Mouse (Mus musculus): ENCODE results near the gene Dis3l2. TPM values are rescaled to one million over a fixed set of nuclear protein-coding genes. Genes with fewer than 3 reads are reported as not detected.

Gene Dis3l2
- polyA plus RNA-seq, 1 experiment from 2014 or later, result 23.0 TPM

GRCm38 (mm10) chr1:86913896-86914295, 210.3 kb downstream of the Dis3l2 start:
- no peak overlapping the region for H3K4me2 ChIP-seq (ENCODE audit: low read length)
- no peaks in the 10 kb centered on the region for H3K9me3 ChIP-seq (ENCODE audit: control insufficient read depth, low read length)
- H3K4me3 ChIP-seq (ENCODE audit: low read depth, low read length), result no peak overlapping the region
- no peaks in the 10 kb centered on the region for H3K36me3 ChIP-seq (ENCODE audit: control insufficient read depth, insufficient read depth, low read length)
- no peak overlapping the region for H3K9ac ChIP-seq (ENCODE audit: low read length)
- DNase-seq (ENCODE audit: low spot score), result no peak
- no peaks in the 10 kb centered on the region for H3K27me3 ChIP-seq (replicated peaks; ENCODE audit: control insufficient read depth, insufficient read depth, low read length)
- H3K4me1 ChIP-seq (replicated peaks; ENCODE audit: control insufficient read depth, insufficient read depth, low read length), result no peaks in the 10 kb centered on the region
- 91% methylated on average over 3 of the region's 3 CpGs for WGBS
- no peak for ATAC-seq (replicated peaks; ENCODE audit: low FRiP score, low TSS enrichment, low read depth)
- no peak overlapping the region for H3K27ac ChIP-seq (ENCODE audit: low read depth)

- Histone ChIP-seq H3K4me3 (ENCODE audit: low read depth, low read length) (no peak overlapping the region), H3K27ac (ENCODE audit: low read depth) (no peak overlapping the region), H3K4me1 (replicated peaks; ENCODE audit: control insufficient read depth, insufficient read depth, low read length) (no peaks in the 10 kb centered on the region), H3K9me3 (ENCODE audit: control insufficient read depth, low read length) (no peaks in the 10 kb centered on the region), H3K9ac (ENCODE audit: low read length) (no peak overlapping the region), H3K27me3 (replicated peaks; ENCODE audit: control insufficient read depth, insufficient read depth, low read length) (no peaks in the 10 kb centered on the region), H3K4me2 (ENCODE audit: low read length) (no peak overlapping the region), H3K36me3 (ENCODE audit: control insufficient read depth, insufficient read depth, low read length) (no peaks in the 10 kb centered on the region)
- DNase-seq (ENCODE audit: low spot score), result no peak
- WGBS, result 91% methylated on average over 2 of the region's 2 CpGs
- ATAC-seq (replicated peaks; ENCODE audit: low FRiP score, low TSS enrichment, low read depth), result no peak
Measured at GRCm38 (mm10) chr1:86914697-86915096, 211.1 kb downstream of the Dis3l2 start.

- Histone ChIP-seq H3K27me3 (replicated peaks; ENCODE audit: control insufficient read depth, insufficient read depth, low read length) (no peaks in the 10 kb centered on the region), H3K36me3 (ENCODE audit: control insufficient read depth, insufficient read depth, low read length) (no peaks in the 10 kb centered on the region), H3K27ac (ENCODE audit: low read depth) (no peak overlapping the region), H3K4me1 (replicated peaks; ENCODE audit: control insufficient read depth, insufficient read depth, low read length) (no peaks in the 10 kb centered on the region), H3K4me2 (ENCODE audit: low read length) (no peak overlapping the region), H3K9ac (ENCODE audit: low read length) (no peak overlapping the region), H3K9me3 (ENCODE audit: control insufficient read depth, low read length) (no peaks in the 10 kb centered on the region), H3K4me3 (ENCODE audit: low read depth, low read length) (no peak overlapping the region)
- ATAC-seq (replicated peaks; ENCODE audit: low FRiP score, low TSS enrichment, low read depth) (no peak), DNase-seq (ENCODE audit: low spot score) (no peak)
- WGBS, result 81% methylated on average over 8 of the region's 8 CpGs
Measured at GRCm38 (mm10) chr1:86916355-86916984, 212.9 kb downstream of the Dis3l2 start.

GRCm38 (mm10) chr1:86925776-86926175, 222.2 kb downstream of the Dis3l2 start:
- no peak for ATAC-seq (replicated peaks; ENCODE audit: low FRiP score, low TSS enrichment, low read depth)
- no peaks in the 10 kb centered on the region for H3K4me1 ChIP-seq (replicated peaks; ENCODE audit: control insufficient read depth, insufficient read depth, low read length)
- peaks cover 3% of the 10 kb centered on the region; the same call in 1 of the 2 replicates for H3K36me3 ChIP-seq (ENCODE audit: control insufficient read depth, insufficient read depth, low read length)
- no peaks in the 10 kb centered on the region for H3K27me3 ChIP-seq (replicated peaks; ENCODE audit: control insufficient read depth, insufficient read depth, low read length)
- 67% methylated on average over 5 of the region's 5 CpGs for WGBS
- no peak overlapping the region for H3K4me3 ChIP-seq (ENCODE audit: low read depth, low read length)
- no peak overlapping the region for H3K27ac ChIP-seq (ENCODE audit: low read depth)
- H3K9ac ChIP-seq (ENCODE audit: low read length), result no peak overlapping the region
- DNase-seq (ENCODE audit: low spot score), result no peak
- H3K9me3 ChIP-seq (ENCODE audit: control insufficient read depth, low read length), result no peaks in the 10 kb centered on the region
- no peak overlapping the region for H3K4me2 ChIP-seq (ENCODE audit: low read length)

GRCm38 (mm10) chr1:86931606-86932379, 228.2 kb downstream of the Dis3l2 start:
- no peaks in the 10 kb centered on the region for H3K9me3 ChIP-seq (ENCODE audit: control insufficient read depth, low read length)
- no peak for ATAC-seq (replicated peaks; ENCODE audit: low FRiP score, low TSS enrichment, low read depth)
- no peak overlapping the region for H3K9ac ChIP-seq (ENCODE audit: low read length)
- peaks cover 6% of the 10 kb centered on the region; the same call in 1 of the 2 replicates for H3K36me3 ChIP-seq (ENCODE audit: control insufficient read depth, insufficient read depth, low read length)
- H3K4me1 ChIP-seq (replicated peaks; ENCODE audit: control insufficient read depth, insufficient read depth, low read length), result no peaks in the 10 kb centered on the region
- 88% methylated on average over 4 of the region's 4 CpGs for WGBS
- H3K4me2 ChIP-seq (ENCODE audit: low read length), result no peak overlapping the region
- H3K27me3 ChIP-seq (replicated peaks; ENCODE audit: control insufficient read depth, insufficient read depth, low read length), result no peaks in the 10 kb centered on the region
- no peak for DNase-seq (ENCODE audit: low spot score)
- no peak overlapping the region for H3K4me3 ChIP-seq (ENCODE audit: low read depth, low read length)
- no peak overlapping the region for H3K27ac ChIP-seq (ENCODE audit: low read depth)

GRCm38 (mm10) chr1:86932810-86933209, 229.2 kb downstream of the Dis3l2 start:
- no peaks in the 10 kb centered on the region for H3K27me3 ChIP-seq (replicated peaks; ENCODE audit: control insufficient read depth, insufficient read depth, low read length)
- H3K27ac ChIP-seq (ENCODE audit: low read depth), result no peak overlapping the region
- H3K36me3 ChIP-seq (ENCODE audit: control insufficient read depth, insufficient read depth, low read length), result peaks cover 6% of the 10 kb centered on the region; the same call in 1 of the 2 replicates
- no peak for ATAC-seq (replicated peaks; ENCODE audit: low FRiP score, low TSS enrichment, low read depth)
- no peak overlapping the region for H3K4me3 ChIP-seq (ENCODE audit: low read depth, low read length)
- no peak for DNase-seq (ENCODE audit: low spot score)
- H3K9ac ChIP-seq (ENCODE audit: low read length), result no peak overlapping the region
- no peak overlapping the region for H3K4me2 ChIP-seq (ENCODE audit: low read length)
- H3K4me1 ChIP-seq (replicated peaks; ENCODE audit: control insufficient read depth, insufficient read depth, low read length), result no peaks in the 10 kb centered on the region
- WGBS, result 83% methylated on average over 4 of the region's 4 CpGs
- no peaks in the 10 kb centered on the region for H3K9me3 ChIP-seq (ENCODE audit: control insufficient read depth, low read length)

GRCm38 (mm10) chr1:86933656-86934055, 230.0 kb downstream of the Dis3l2 start:
- DNase-seq (ENCODE audit: low spot score) (no peak), ATAC-seq (replicated peaks; ENCODE audit: low FRiP score, low TSS enrichment, low read depth) (no peak)
- peaks cover 6% of the 10 kb centered on the region; the same call in 1 of the 2 replicates for H3K36me3 ChIP-seq (ENCODE audit: control insufficient read depth, insufficient read depth, low read length)
- H3K4me3 ChIP-seq (ENCODE audit: low read depth, low read length), result no peak overlapping the region
- no peak overlapping the region for H3K27ac ChIP-seq (ENCODE audit: low read depth)
- no peak overlapping the region for H3K9ac ChIP-seq (ENCODE audit: low read length)
- H3K9me3 ChIP-seq (ENCODE audit: control insufficient read depth, low read length), result no peaks in the 10 kb centered on the region
- no peaks in the 10 kb centered on the region for H3K4me1 ChIP-seq (replicated peaks; ENCODE audit: control insufficient read depth, insufficient read depth, low read length)
- WGBS, result 91% methylated on average over 1 of the region's 1 CpGs
- no peak overlapping the region for H3K4me2 ChIP-seq (ENCODE audit: low read length)
- no peaks in the 10 kb centered on the region for H3K27me3 ChIP-seq (replicated peaks; ENCODE audit: control insufficient read depth, insufficient read depth, low read length)

GRCm38 (mm10) chr1:86951501-86952205, 248.0 kb downstream of the Dis3l2 start:
- no peak overlapping the region for H3K9ac ChIP-seq (ENCODE audit: low read length)

More at GRCm38 (mm10) chr1:86951501-86952205, 248.0 kb downstream of the Dis3l2 start:
- Histone ChIP-seq H3K9me3 (ENCODE audit: control insufficient read depth, low read length) (no peaks in the 10 kb centered on the region), H3K4me1 (replicated peaks; ENCODE audit: control insufficient read depth, insufficient read depth, low read length) (no peaks in the 10 kb centered on the region), H3K4me3 (ENCODE audit: low read depth, low read length) (no peak overlapping the region), H3K36me3 (ENCODE audit: control insufficient read depth, insufficient read depth, low read length) (no peaks in the 10 kb centered on the region), H3K27me3 (replicated peaks; ENCODE audit: control insufficient read depth, insufficient read depth, low read length) (no peaks in the 10 kb centered on the region), H3K27ac (ENCODE audit: low read depth) (no peak overlapping the region), H3K4me2 (ENCODE audit: low read length) (no peak overlapping the region)
- DNase-seq (ENCODE audit: low spot score) (no peak), ATAC-seq (replicated peaks; ENCODE audit: low FRiP score, low TSS enrichment, low read depth) (no peak)
- WGBS, result 84% methylated on average over 5 of the region's 5 CpGs
